Mouse (Mus musculus): ENCODE data around the gene Vmn1r174.
"Not testable (repeated sequence)": the region's sequence is repeated elsewhere in the genome, so short reads cannot be mapped to it uniquely, and the experiment has no call there.

Gene Vmn1r174

DNA sequence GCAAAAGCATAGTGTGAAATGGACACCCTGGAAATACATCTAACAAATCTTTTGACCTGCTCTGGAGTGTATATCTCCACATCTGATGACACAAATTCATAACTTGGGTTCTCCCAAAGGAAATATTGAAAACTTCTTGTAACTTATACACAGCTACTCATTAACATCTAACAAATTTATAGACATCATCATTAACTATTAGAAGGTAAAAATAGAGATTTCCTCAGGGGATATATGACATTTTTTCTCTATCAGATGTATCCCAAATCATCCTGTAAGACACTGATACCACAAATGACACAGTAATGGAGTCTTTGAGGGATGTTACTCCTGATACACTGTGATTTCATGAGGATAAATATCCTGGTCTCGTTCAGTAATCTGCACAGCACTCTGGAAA lies at the start of gene Vmn1r174:
Vmn1r174 (plus strand) TSS at position 301 of the 400 bp plus-strand sequence.
- not testable (repeated sequence) for DNase-seq (ENCODE audit: low read depth, low spot score)

DNA sequence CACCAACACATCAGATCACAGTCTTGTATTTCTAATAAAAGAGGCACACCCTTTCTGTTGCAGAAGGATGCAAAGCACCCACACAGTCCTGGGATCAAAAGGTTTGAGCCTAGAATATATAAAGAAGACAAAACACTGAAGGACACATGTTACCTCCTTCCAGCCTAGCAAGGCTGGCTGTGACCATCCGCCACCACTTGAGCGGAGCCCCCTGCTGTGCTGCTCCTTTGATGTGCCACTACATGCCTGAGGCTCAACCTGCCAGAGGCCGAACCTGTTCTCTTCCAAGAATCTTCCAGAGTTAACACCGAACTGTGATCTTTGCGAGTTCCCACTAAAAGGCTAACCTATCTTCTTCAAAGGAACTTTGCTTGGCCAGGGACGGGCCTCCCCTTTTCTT lies 32.5 kb downstream of the Vmn1r174 start:
- DNase-seq (ENCODE audit: low read depth, low spot score), result no peak

DNA sequence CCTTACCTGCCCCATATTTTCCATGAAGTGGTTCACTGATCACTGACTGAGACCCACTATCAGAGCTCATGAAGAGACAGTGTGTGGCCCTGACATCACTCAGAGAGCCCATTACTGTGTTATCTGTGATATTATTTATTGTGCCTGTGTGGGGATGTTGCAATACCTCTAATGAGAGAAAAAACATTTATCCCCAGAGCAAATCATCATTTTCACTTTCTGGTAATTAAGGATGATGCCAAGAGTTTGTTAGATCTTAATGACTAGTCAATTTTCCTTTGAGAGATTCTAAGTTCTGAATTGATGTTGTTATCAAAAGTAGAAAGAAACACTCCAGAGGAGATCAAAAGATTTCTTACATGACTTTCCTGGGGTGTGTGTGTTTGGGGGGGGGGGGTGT lies 58.5 kb downstream of the Vmn1r174 start, which contains the start of gene Vmn1r175:
Vmn1r175 (minus strand) TSS at position 101 of the 400 bp plus-strand sequence.
- DNase-seq (ENCODE audit: low read depth, low spot score), result not testable (repeated sequence)

Measured in embryo, embryonic 11.5 days (tissue).